ENCODE assay signal across 8 mouse cellular contexts in genomic region chr9:77909572-77910269, GRCm38 (mm10). TPM values are rescaled to one million over a fixed set of nuclear protein-coding genes. Genes with fewer than 3 reads are reported as not detected.
A peak's percentile ranks its signal among the peaks of the same experiment; 100 is the strongest.
DNase-seq lines count a peak whose midpoint lies in the region; ATAC-seq lines count a peak whose summit lies in the region.

No protein-coding gene starts in this region.

- no peak for ATAC-seq in heart, embryonic 15.5 days (replicated peaks; ENCODE audit: insufficient number of reproducible peaks, insufficient read depth, low FRiP score, low read depth)
- no peak for ATAC-seq in hindbrain, embryonic 15.5 days (ENCODE audit: low FRiP score, low read depth)

- H3K27ac ChIP-seq in heart, embryonic 15.5 days, result peak overlapping the region; percentile 96
- H3K27ac ChIP-seq in hindbrain, embryonic 15.5 days (replicated peaks), result peak overlapping the region; percentile 88

- H3K4me3 ChIP-seq in heart, embryonic 15.5 days, result peak overlapping the region; percentile 80
- H3K4me3 ChIP-seq in hindbrain, embryonic 15.5 days, result peak overlapping the region; percentile 60

- 34% methylated on average over 10 of the region's 10 CpGs for WGBS in heart, embryonic 15.5 days
- WGBS in hindbrain, embryonic 15.5 days, result 14% methylated on average over 10 of the region's 10 CpGs

- H3K27me3 ChIP-seq in heart, embryonic 15.5 days, result no peaks in the 10 kb centered on the region
- no peaks in the 10 kb centered on the region for H3K27me3 ChIP-seq in hindbrain, embryonic 15.5 days

- no peak for DNase-seq in heart, postnatal 36 days
- peak; percentile 31 for DNase-seq in T-cell, adult 2 months (ENCODE audit: low spot score)
- peak; percentile 55 for DNase-seq in lung, postnatal 36 days
- DNase-seq in urinary bladder, adult 18-20 months (ENCODE audit: low spot score in 2 of 2), result no peak
- DNase-seq in left cerebral cortex, adult 18-20 months (ENCODE audit: low spot score in 2 of 2), result no peak
- DNase-seq in gastrocnemius, adult 18-20 months (ENCODE audit: low spot score), result no peak

- H3K9me3 ChIP-seq in heart, embryonic 15.5 days (replicated peaks), result no peaks in the 10 kb centered on the region
- no peaks in the 10 kb centered on the region for H3K9me3 ChIP-seq in hindbrain, embryonic 15.5 days

- no peaks in the 10 kb centered on the region for H3K36me3 ChIP-seq in heart, embryonic 15.5 days
- H3K36me3 ChIP-seq in hindbrain, embryonic 15.5 days, result no peaks in the 10 kb centered on the region

- peaks cover 17% of the 10 kb centered on the region for H3K4me1 ChIP-seq in heart, embryonic 15.5 days (replicated peaks)
- H3K4me1 ChIP-seq in hindbrain, embryonic 15.5 days (replicated peaks), result peaks cover 18% of the 10 kb centered on the region

- intact Hi-C loops in heart, postnatal 36 days (cut with DNase I), result loop anchor here (1.0 to 10.0 kb wide), 4 partner anchors 72 to 265 kb away; no protein-coding TSS in a partner anchor

- peak overlapping the region; percentile 78 for H3K4me2 ChIP-seq in heart, embryonic 15.5 days
- H3K4me2 ChIP-seq in hindbrain, embryonic 15.5 days, result peak overlapping the region; percentile 65

- peak overlapping the region; percentile 76 for H3K9ac ChIP-seq in heart, embryonic 15.5 days
- peak overlapping the region; percentile 56 for H3K9ac ChIP-seq in hindbrain, embryonic 15.5 days

RNA-seq across cellular contexts. Expression of gene Elovl5, which starts 7.4 kb away (rescaled TPM):
- 50.0 and 60.2 TPM in 2 replicates for polyA plus RNA-seq in heart, embryonic 15.5 days (2015; fragmentation: Nextera tagmentation; extraction: Ambion mirVana)
- total RNA-seq in heart, postnatal 36 days (2021), result 10 to 100 TPM; 28.8 to 35.2 TPM
- polyA plus RNA-seq in hindbrain, embryonic 15.5 days (2015; fragmentation: Nextera tagmentation; extraction: Ambion mirVana), result 62.3 and 67.1 TPM in 2 replicates
- total RNA-seq in left cerebral cortex, adult 18-20 months (2021), result 10 to 100 TPM; 63.7 to 64.2 TPM
- 1 to 10 TPM; 5.9 to 9.3 TPM for total RNA-seq in gastrocnemius, adult 18-20 months (2021)

Comparison
In these comparisons a context has a peak if more than half of its experiments do, and no peak if none do; other contexts are left out.
1. DNase-seq: peak in T-cell, adult 2 months (single experiment) and lung, postnatal 36 days (single experiment); none in heart, postnatal 36 days (0 of 2), urinary bladder, adult 18-20 months (0 of 2), left cerebral cortex, adult 18-20 months (0 of 2) and gastrocnemius, adult 18-20 months (single experiment).